Mouse (Mus musculus) E14TG2a.4 (cell line): Measurements from ENCODE around the gene Stim2.

Source experiments
- H3K27me3 ChIP-seq: 2 replicates; pipeline ENCODE4 v1.6.1; 2014; ENCODE audit warnings: low read length, control low read depth; ENCODE audit not compliant: insufficient read depth
- H3K36me3 ChIP-seq: 2 replicates; pipeline ENCODE4 v1.6.1; 2014; ENCODE audit warnings: low read length, control low read depth; ENCODE audit not compliant: insufficient read depth
- H3K4me1 ChIP-seq: replicated peaks from 2 replicates; pipeline ENCODE4 v1.6.1; 2014; ENCODE audit warnings: low read depth, low read length, control low read depth
- H3K4me3 ChIP-seq: replicated peaks from 2 replicates; pipeline ENCODE4 v1.5.1; 2014; ENCODE audit warnings: mild to moderate bottlenecking, low read length
- H3K9me3 ChIP-seq: 2 replicates; pipeline ENCODE4 v1.6.1; 2014; ENCODE audit warnings: low read length, control low read depth
- CTCF ChIP-seq: conservative IDR thresholded peaks from 2 replicates; pipeline ENCODE4 v1.5.1; 2014; ENCODE audit warnings: low read length
- NANOG ChIP-seq: IDR thresholded peaks from 2 replicates; pipeline ENCODE4 v1.6.1; 2014; ENCODE audit warnings: borderline replicate concordance, low read length, mixed read lengths
- POU5F1 ChIP-seq: IDR thresholded peaks from 2 replicates; pipeline ENCODE4 v1.6.1; 2014; ENCODE audit warnings: low read length, borderline replicate concordance

Gene Stim2

DNA sequence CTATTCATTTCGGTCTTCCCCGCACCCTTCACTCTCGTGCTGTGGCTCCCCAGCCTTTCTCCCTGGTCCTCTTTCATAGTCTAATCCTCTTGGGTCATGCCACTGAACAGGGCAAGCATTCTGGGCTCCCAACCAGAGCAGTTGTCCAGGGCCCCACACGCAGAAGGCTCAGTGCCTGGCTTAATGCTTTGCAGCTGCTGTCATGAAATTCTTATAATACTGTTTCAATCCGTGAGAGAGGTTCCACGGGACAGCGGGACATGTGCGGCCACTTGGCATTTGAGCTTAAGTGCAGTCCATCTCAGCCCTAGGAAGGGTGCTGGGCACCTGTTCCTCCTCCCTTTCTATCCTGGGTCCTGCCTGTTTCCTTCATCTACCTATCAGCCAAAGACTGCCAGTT is 21.2 kb upstream of the Stim2 start:
- peaks cover 12% of the 10 kb centered on the region; the same call in 1 of the 2 replicates for H3K27me3 ChIP-seq
- H3K36me3 ChIP-seq: no peaks in the 10 kb centered on the region
- TF ChIP-seq CTCF: no peak
- no peak overlapping the region for H3K4me3 ChIP-seq
- peaks cover 5% of the 10 kb centered on the region for H3K4me1 ChIP-seq
- no peaks in the 10 kb centered on the region for H3K9me3 ChIP-seq

DNA sequence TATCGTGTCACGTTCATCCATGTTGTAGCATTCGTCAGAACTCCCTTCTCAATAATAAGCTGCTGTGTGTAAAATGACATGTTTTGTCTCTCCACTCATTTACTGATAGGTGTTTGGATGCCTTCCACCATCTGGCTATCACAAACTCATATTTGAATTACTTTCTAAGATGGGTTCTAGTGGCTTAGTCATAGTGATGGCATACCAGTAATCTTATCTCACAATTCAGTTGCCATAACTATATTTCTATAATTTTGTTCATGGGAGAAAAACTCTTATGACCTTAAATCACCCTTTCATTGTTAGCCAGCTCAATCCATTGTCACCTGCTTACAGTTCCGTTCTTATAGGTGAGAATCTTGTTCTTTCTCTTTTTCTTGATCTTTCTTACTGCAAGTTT is 14.9 kb upstream of the Stim2 start:
- no peak overlapping the region for H3K4me3 ChIP-seq
- no peak for TF ChIP-seq CTCF
- TF ChIP-seq NANOG: no peak
- TF ChIP-seq POU5F1: no peak
- no peaks in the 10 kb centered on the region for H3K9me3 ChIP-seq
- no peaks in the 10 kb centered on the region for H3K4me1 ChIP-seq
- no peaks in the 10 kb centered on the region for H3K36me3 ChIP-seq
- H3K27me3 ChIP-seq: peaks cover 3% of the 10 kb centered on the region; the same call in 1 of the 2 replicates

DNA sequence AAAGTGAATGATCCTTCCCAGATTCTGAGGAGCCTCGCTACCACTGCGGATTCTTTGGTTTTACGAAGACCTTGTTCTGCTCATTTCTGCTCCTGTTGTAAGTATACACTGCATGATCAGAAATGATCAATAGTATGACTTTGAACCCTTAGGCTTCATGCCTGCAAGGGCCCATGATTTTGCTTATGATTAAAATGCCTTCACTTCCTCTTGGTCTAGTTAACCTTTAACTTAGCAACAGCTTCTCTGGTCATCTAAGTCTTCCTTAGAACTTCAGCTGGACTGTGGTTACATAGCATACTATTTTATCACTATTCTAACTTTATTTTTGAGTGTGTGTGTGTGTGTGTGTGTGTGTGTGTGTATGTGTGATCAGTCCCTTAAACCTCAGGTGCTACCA is 12.7 kb upstream of the Stim2 start:
- TF ChIP-seq NANOG (no peak), POU5F1 (no peak), CTCF (no peak)
- Histone ChIP-seq H3K4me3 (no peak overlapping the region), H3K4me1 (no peaks in the 10 kb centered on the region), H3K36me3 (no peaks in the 10 kb centered on the region), H3K9me3 (no peaks in the 10 kb centered on the region), H3K27me3 (peaks cover 5% of the 10 kb centered on the region)

DNA sequence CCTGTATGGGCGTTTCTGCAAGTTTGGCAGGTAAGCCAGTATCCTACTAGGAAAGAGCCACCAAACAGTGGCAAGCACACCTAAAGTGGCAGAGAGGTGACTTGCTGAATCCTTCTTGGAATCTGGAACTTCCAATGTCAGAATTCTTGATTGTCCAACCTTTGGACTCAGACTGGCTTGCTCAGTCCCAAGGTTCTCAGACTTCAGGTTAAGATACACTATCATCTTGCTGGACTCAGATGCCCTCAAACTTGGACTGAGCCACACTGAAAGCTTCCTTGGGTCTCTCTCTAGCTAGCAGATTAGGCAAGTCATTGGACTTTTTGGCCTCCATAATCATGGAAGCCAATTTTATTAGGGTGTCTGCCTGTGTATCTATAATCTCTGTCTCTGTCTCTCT is 10.8 kb upstream of the Stim2 start:
- Histone ChIP-seq H3K9me3 (no peaks in the 10 kb centered on the region), H3K4me1 (no peaks in the 10 kb centered on the region), H3K36me3 (no peaks in the 10 kb centered on the region), H3K4me3 (no peak overlapping the region), H3K27me3 (peaks cover 5% of the 10 kb centered on the region)
- no peak for TF ChIP-seq CTCF
- TF ChIP-seq NANOG: no peak
- no peak for TF ChIP-seq POU5F1

DNA sequence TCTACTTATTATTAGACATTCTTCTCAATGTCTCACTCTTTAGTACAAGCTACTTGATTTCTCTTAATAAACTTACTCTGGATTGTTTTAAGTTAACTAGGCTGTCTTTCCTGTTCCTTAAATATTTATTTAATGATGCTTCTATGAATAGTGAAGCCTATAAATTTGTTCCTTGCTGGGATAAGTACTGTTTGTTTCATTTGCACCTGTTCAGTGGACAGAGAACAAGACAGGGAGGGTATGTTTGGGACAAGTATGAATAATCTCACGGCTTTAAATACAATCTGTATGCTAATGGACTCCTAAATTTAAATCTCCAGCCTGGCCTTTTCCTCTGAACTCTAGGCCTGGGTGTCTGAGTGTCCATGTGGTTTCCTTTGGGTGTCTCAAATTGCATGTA is 10.2 kb upstream of the Stim2 start:
- Histone ChIP-seq H3K27me3 (peaks cover 10% of the 10 kb centered on the region), H3K36me3 (no peaks in the 10 kb centered on the region), H3K4me1 (no peaks in the 10 kb centered on the region), H3K4me3 (no peak overlapping the region), H3K9me3 (no peaks in the 10 kb centered on the region)
- TF ChIP-seq NANOG: no peak

GRCm38 (mm10) chr5:53992616-53993015 is 5.7 kb upstream of the Stim2 start:
- Histone ChIP-seq H3K4me3 (no peak overlapping the region), H3K4me1 (peaks cover 15% of the 10 kb centered on the region), H3K36me3 (no peaks in the 10 kb centered on the region), H3K9me3 (no peaks in the 10 kb centered on the region), H3K27me3 (peaks cover 34% of the 10 kb centered on the region)
- no peak for TF ChIP-seq NANOG
- no peak for TF ChIP-seq CTCF
- TF ChIP-seq POU5F1: no peak

- H3K36me3 ChIP-seq: no peaks in the 10 kb centered on the region
- peaks cover 22% of the 10 kb centered on the region for H3K4me1 ChIP-seq
- H3K9me3 ChIP-seq: no peaks in the 10 kb centered on the region
- no peak overlapping the region for H3K4me3 ChIP-seq
- no peak for TF ChIP-seq CTCF
- TF ChIP-seq NANOG: no peak
- TF ChIP-seq POU5F1: no peak
- H3K27me3 ChIP-seq: peaks cover 40% of the 10 kb centered on the region
Measured at GRCm38 (mm10) chr5:53994576-53994975, 3.7 kb upstream of the Stim2 start.

GRCm38 (mm10) chr5:53995316-53995715 is 3.0 kb upstream of the Stim2 start:
- no peak for TF ChIP-seq NANOG
- TF ChIP-seq CTCF: no peak
- TF ChIP-seq POU5F1: no peak
- H3K9me3 ChIP-seq: no peaks in the 10 kb centered on the region
- H3K27me3 ChIP-seq: peaks cover 46% of the 10 kb centered on the region
- peak overlapping the region; percentile 80 for H3K4me3 ChIP-seq
- H3K36me3 ChIP-seq: no peaks in the 10 kb centered on the region
- peaks cover 29% of the 10 kb centered on the region for H3K4me1 ChIP-seq

- peaks cover 30% of the 10 kb centered on the region for H3K4me1 ChIP-seq
- no peaks in the 10 kb centered on the region for H3K9me3 ChIP-seq
- TF ChIP-seq NANOG (no peak), CTCF (no peak), POU5F1 (no peak)
- no peak overlapping the region for H3K4me3 ChIP-seq
- H3K36me3 ChIP-seq: no peaks in the 10 kb centered on the region
- peaks cover 46% of the 10 kb centered on the region for H3K27me3 ChIP-seq
Measured at GRCm38 (mm10) chr5:53996822-53997221, 1.5 kb upstream of the Stim2 start.
